22 mouse cellular contexts compared by ENCODE assay signal in genomic region chr10:6761287-6761811, GRCm38 (mm10). TPM values are rescaled to one million over a fixed set of nuclear protein-coding genes. Genes with fewer than 3 reads are reported as not detected.
DNase-seq lines count a peak whose midpoint lies in the region; ATAC-seq and TF ChIP-seq lines count a peak whose summit lies in the region.
"Had no signal": no experiment of that assay in that cellular context is flagged by ENCODE, and none has a peak within 500 bp of the region (broad histone marks: within the 10 kb centered on the region; RNA-seq: fewer than 3 reads in every experiment).

Gm10945 (minus strand) TSS chr10:6761761.

- H3K4me3 ChIP-seq in kidney, embryonic 14.5 days (ENCODE audit: low read length), result no peak within 1 kb of the TSS
- H3K4me3 ChIP-seq in hindbrain, postnatal 0 days (ENCODE audit: low read length), result no peak within 1 kb of the TSS
- no peak within 1 kb of the TSS for H3K4me3 ChIP-seq in left cerebral cortex, adult 2 months
- H3K4me3 ChIP-seq: embryonic facial prominence, embryonic 15.5 days; forebrain, embryonic 12.5 days; intestine, embryonic 15.5 days; liver, embryonic 13.5 days; midbrain, embryonic 10.5 days; myocyte had no signal

- H3K27ac ChIP-seq in kidney, embryonic 14.5 days (ENCODE audit: low read depth, low read length), result no peak within 1 kb of the TSS
- no peak within 1 kb of the TSS for H3K27ac ChIP-seq in hindbrain, postnatal 0 days
- H3K27ac ChIP-seq in left cerebral cortex, adult 2 months, result no peak within 1 kb of the TSS
- H3K27ac ChIP-seq: embryonic facial prominence, embryonic 15.5 days; forebrain, embryonic 12.5 days; intestine, embryonic 15.5 days; liver, embryonic 13.5 days; midbrain, embryonic 10.5 days had no signal

- no peaks in the 10 kb centered on the region for H3K9me3 ChIP-seq in kidney, embryonic 14.5 days (ENCODE audit: control insufficient read depth, low read length)
- H3K9me3 ChIP-seq in hindbrain, postnatal 0 days (ENCODE audit: low read length), result peaks cover 2% of the 10 kb centered on the region; the same call in 1 of the 2 replicates
- H3K9me3 ChIP-seq: embryonic facial prominence, embryonic 15.5 days; forebrain, embryonic 12.5 days; G1E; intestine, embryonic 15.5 days; liver, embryonic 13.5 days; midbrain, embryonic 10.5 days had no signal

- intact Hi-C loops in left cerebral cortex, adult 2 months (cut with DNase I), result no loop called here

- H3K4me1 ChIP-seq in kidney, embryonic 14.5 days (ENCODE audit: control insufficient read depth, insufficient read depth, low read length), result no peaks in the 10 kb centered on the region
- H3K4me1 ChIP-seq in hindbrain, postnatal 0 days (ENCODE audit: insufficient read depth, low read length), result no peaks in the 10 kb centered on the region
- H3K4me1 ChIP-seq: embryonic facial prominence, embryonic 15.5 days; forebrain, embryonic 12.5 days; intestine, embryonic 15.5 days; liver, embryonic 13.5 days; midbrain, embryonic 10.5 days had no signal

- WGBS in kidney, embryonic 14.5 days, result 91% methylated on average over 2 of the region's 2 CpGs
- WGBS in hindbrain, postnatal 0 days, result 87% methylated on average over 2 of the region's 2 CpGs

- no peak within 1 kb of the TSS for H3K9ac ChIP-seq in kidney, embryonic 14.5 days (ENCODE audit: low read depth, low read length)
- no peak within 1 kb of the TSS for H3K9ac ChIP-seq in hindbrain, postnatal 0 days (replicated peaks; ENCODE audit: low read length)
- H3K9ac ChIP-seq: embryonic facial prominence, embryonic 15.5 days; forebrain, embryonic 12.5 days; intestine, embryonic 15.5 days; liver, embryonic 13.5 days had no signal

- ATAC-seq in kidney, embryonic 14.5 days (ENCODE audit: low FRiP score, low TSS enrichment), result no peak
- ATAC-seq in hindbrain, postnatal 0 days, result no peak
- ATAC-seq: intestine, embryonic 15.5 days had no signal

- H3K27me3 ChIP-seq in kidney, embryonic 14.5 days (ENCODE audit: control insufficient read depth, insufficient read depth, low read length), result no peaks in the 10 kb centered on the region
- no peaks in the 10 kb centered on the region for H3K27me3 ChIP-seq in hindbrain, postnatal 0 days (ENCODE audit: insufficient read depth, low read length)
- H3K27me3 ChIP-seq: embryonic facial prominence, embryonic 15.5 days; forebrain, embryonic 12.5 days; intestine, embryonic 15.5 days; liver, embryonic 13.5 days had no signal

- H3K36me3 ChIP-seq in kidney, embryonic 14.5 days (ENCODE audit: control insufficient read depth, insufficient read depth, low read length), result no peaks in the 10 kb centered on the region
- H3K36me3 ChIP-seq in hindbrain, postnatal 0 days (ENCODE audit: insufficient read depth, low read length), result no peaks in the 10 kb centered on the region
- H3K36me3 ChIP-seq: embryonic facial prominence, embryonic 15.5 days; forebrain, embryonic 12.5 days; G1E; intestine, embryonic 15.5 days; liver, embryonic 13.5 days; midbrain, embryonic 10.5 days had no signal

- peak; percentile 0 for DNase-seq in kidney, adult 9 months
- DNase-seq in Muller cell, postnatal 12 days (ENCODE audit: inconsistent ontology term), result peak; percentile 17
- DNase-seq in adrenal gland, postnatal 25 days, result peak; percentile 18
- peak; percentile 52 for DNase-seq in heart, postnatal 4 days
- no peak for DNase-seq in hindbrain, postnatal 0 days (ENCODE audit: low spot score)
- DNase-seq in left cerebral cortex, adult 2 months (ENCODE audit: extremely low spot score in 1 of 2, low spot score in 2 of 2), result no peak
- DNase-seq in right cerebral cortex, postnatal 14 days, result no peak
- DNase-seq: cerebellum, adult 2 months; left cerebral cortex, postnatal 4 days; liver, embryonic 13.5 days; thymus, postnatal 14 days had no signal

- H3K4me2 ChIP-seq in kidney, embryonic 14.5 days (replicated peaks; ENCODE audit: low read depth, low read length), result no peak within 1 kb of the TSS
- H3K4me2 ChIP-seq in hindbrain, postnatal 0 days (ENCODE audit: low read depth, low read length), result no peak within 1 kb of the TSS
- H3K4me2 ChIP-seq: embryonic facial prominence, embryonic 15.5 days; forebrain, embryonic 12.5 days; intestine, embryonic 15.5 days; liver, embryonic 13.5 days had no signal

- no peak for TF ChIP-seq CTCF in hindbrain, postnatal 0 days (IDR thresholded peaks at IDR 0.05; ENCODE audit: low read depth)
- TF ChIP-seq CTCF in left cerebral cortex, adult 2 months (IDR thresholded peaks at IDR 0.05), result no peak

RNA-seq across cellular contexts. Expression of gene Gm10945, which starts in this region (rescaled TPM):
- polyA plus RNA-seq in kidney, embryonic 14.5 days (2014; fragmentation: Nextera tagmentation; extraction: Ambion mirVana), result not detected in 2 replicates
- total RNA-seq in adrenal gland, postnatal 25 days (2021), result not detected in 2 replicates
- not detected for total RNA-seq in heart, postnatal 4 days (2021)
- not detected in 2 replicates for total RNA-seq in hindbrain, postnatal 0 days (2014; rRNA removed)
- polyA plus RNA-seq in hindbrain, postnatal 0 days (2015; fragmentation: Nextera tagmentation; extraction: Ambion mirVana), result not detected in 2 replicates
- not detected for total RNA-seq in left cerebral cortex, adult 2 months (2021)
- total RNA-seq: G1E; gastrocnemius, adult 8-10 months; layer of hippocampus, postnatal 25 days; left cerebral cortex, postnatal 4 days had no signal
- polyA plus RNA-seq: cerebellum, adult 2 months; cortical plate, adult 2 months; embryonic facial prominence, embryonic 15.5 days; forebrain, embryonic 12.5 days; G1E; hindbrain, embryonic 11.5 days; intestine, embryonic 15.5 days; liver, embryonic 13.5 days; midbrain, embryonic 10.5 days; myocyte had no signal

Comparison
In these comparisons a context has a peak if more than half of its experiments do, and no peak if none do; other contexts are left out.
1. Peak in DNase-seq in adrenal gland, postnatal 25 days; RNA of the gene not detected or under 1 TPM.
2. Peak in DNase-seq in heart, postnatal 4 days; RNA of the gene not detected or under 1 TPM.
3. DNase-seq: peak in kidney, adult 9 months (single experiment) and Muller cell, postnatal 12 days (single experiment); none in hindbrain, postnatal 0 days (single experiment), left cerebral cortex, adult 2 months (0 of 2) and right cerebral cortex, postnatal 14 days (single experiment).